Mouse (Mus musculus): Measurements from ENCODE around the gene Serhl.

Gene Serhl

DNA sequence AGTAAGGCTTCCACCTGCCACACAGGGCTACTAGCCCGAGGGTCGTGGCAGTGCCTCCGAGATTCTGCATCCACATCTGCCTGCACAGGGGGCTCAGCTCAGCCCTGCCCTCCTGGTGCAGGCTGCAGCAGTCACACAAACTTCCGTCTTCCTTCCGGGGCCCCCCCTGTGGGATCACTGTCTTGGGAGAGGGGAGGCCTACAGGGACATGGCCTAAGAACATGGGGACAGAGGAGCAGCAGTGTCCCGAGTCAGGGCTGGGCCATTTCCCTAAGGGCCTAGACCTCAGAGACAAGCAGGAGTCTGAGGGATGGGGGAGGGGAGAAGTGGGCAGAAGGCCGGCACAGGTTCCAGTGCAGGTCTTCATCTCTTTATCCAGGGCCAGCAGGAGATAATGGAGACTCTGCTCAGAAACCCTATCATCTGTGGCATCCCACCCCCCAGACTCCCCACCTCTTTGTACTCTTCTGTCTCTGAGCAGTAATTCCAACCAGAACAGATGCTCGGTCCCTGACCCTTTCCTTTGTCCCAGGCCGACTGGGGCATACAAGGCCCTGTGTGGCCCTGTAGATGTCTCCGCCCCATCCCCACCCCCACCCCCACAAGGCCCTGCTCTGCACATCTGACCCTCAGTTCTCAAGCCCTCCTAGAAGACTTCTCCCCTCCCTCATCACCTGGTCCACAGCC, 71.9 kb downstream of the Serhl start:
- no peak for DNase-seq (ENCODE audit: low read depth, low spot score)

DNA sequence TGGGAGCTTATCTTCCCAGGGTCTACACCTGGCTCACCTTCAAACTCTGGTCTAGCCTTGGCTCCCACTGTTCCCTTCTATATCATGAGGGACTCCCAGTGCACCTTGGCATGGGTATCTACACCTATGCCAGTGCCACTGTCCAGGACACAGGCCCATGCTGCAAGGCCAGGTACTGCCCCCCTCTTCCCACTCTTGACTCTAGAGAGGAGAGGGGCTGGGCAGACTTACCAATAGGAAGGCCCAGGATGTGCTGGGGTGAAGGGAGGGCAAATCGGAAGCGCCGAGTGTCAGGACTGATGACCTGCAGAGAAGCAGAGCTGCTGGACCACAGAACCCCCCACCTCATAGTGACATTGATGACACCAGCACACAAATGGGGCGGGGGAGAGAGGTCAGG, 72.7 kb downstream of the Serhl start:
- DNase-seq (ENCODE audit: low read depth, low spot score), result no peak

DNA sequence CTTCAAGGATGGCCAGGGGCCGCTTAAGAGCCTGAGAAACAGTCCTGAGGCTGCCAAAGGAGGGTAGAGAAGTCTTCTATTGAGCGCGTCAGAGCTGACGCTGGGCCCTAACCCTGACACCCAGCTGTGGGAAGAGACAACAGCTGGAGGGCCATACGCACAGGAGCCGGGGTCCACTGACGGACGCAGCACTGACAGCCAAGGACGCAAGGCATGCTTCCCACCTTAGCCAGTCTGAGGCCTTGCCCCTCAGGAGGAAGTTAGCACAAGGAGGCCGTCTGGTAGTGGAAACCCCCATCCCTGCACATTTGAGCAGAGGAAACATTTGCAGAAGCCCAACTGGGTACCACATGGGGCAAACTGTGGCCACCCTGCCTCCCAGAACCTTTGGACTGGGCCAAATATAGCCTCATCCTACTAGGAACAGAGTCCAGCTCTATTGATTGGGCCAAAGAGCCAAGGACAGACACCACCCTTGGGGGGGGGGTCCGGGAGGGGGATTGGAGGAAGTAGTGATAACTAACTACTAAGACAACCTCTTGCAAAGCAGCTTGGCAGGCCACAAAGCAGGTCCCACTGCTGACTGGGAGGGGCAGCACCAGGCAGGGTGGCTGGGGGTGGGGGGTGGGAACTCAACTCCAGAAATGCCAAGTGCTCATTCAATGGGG, 73.6 kb downstream of the Serhl start:
- no peak for DNase-seq (ENCODE audit: low read depth, low spot score)

DNA sequence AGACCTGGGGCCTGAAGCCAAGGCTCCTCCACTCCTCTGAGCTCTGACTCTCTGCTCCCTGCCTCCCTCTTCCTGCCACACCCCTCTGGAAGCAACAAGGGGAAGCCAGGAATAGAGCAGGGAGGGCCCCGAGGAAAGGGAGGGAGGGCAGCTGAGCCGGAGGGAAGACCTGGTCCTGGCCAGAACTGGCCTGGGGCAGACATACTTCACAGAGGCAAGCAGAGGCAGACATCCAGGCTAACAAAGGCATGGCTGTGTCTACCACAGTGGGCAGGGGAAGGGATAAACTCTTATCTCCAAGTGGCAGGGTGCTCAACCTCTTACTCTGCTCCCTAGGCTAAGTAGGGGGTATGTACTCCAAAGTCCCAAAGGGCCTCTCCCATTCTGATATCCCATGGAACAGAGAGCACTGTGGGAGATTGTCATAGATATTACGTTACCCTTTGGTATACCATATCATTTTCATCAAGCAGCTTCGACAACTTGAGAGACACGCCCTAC, 75.7 kb downstream of the Serhl start:
- DNase-seq (ENCODE audit: low read depth, low spot score), result peak; percentile 76

DNA sequence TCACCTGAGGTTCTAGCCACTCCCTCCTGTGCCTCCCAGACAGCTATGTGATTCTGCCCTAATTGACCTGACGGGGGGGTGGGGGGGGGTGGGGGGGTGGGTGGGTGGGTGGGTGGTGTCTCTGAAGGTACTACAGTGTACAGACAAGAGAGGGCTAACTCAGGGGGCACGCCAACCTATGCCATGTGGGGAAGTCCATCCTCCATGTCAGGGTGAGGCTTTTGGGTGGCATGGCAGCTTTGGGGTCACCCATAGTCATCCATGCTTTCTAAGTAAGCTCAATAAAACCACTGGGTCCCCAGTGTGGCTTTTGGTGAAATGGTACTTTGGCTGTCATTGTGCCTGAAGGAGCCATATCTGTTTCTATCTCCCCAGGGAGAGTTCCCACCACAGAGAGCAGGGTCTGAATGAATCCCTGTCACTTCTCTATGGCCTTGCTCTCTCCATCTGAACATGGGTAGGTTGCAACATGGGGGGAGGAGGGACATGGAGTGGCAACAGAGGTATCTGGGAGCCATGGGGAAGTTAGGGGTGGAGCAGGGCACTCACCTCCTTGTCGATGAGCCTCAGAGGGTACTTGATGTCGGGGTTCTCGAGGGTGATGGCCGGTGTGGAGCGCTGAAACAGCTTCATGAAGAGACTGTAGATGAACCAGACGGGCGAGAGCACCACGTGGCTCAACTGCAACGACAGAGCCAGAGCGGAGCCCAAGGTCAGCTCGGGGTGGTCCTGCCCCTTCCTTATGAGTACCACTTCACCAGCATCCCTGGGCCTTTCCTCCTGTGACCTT, 76.4 kb downstream of the Serhl start:
- DNase-seq (ENCODE audit: low read depth, low spot score), result no peak

Measured in 3T3-L1 (cell line).